Mouse (Mus musculus) CD4-positive, CD25-positive, alpha-beta regulatory T cell, adult 2 months (primary cell): Measurements from ENCODE around the gene Mrpl42.
A peak's percentile ranks its signal among the peaks of the same experiment; 100 is the strongest.

Experiments
- DNase-seq: peaks from one replicate; pipeline ENCODE4 v3.0.0-alpha.2; 2012; ENCODE audit warnings: low read depth, low spot score

Gene Mrpl42

GRCm38 (mm10) chr10:95458050-95458806, 43.5 kb downstream of the Mrpl42 start:
- no peak for DNase-seq

GRCm38 (mm10) chr10:95457367-95458049, 44.2 kb downstream of the Mrpl42 start:
- no peak for DNase-seq

GRCm38 (mm10) chr10:95456103-95456502, 45.6 kb downstream of the Mrpl42 start:
- no peak for DNase-seq

DNA sequence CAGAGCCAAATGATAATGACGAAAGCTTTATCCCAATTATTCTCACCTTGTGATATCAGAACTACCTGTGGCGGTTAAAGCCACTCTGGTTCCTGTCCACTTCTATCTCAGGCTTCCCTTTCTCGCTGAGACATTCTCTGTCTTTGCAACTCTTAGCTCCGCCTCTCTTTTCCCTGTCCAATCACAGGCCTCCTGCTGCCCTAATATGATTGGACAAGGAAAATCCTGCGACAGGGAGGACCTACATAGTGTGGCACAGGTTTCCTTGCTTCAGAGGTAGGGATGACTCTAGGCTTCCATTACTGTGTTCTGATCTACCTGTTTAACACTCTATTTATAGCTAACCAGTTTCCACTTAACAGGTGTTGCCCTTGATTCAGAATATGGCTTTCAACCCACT, 48.5 kb downstream of the Mrpl42 start:
- no peak for DNase-seq

DNA sequence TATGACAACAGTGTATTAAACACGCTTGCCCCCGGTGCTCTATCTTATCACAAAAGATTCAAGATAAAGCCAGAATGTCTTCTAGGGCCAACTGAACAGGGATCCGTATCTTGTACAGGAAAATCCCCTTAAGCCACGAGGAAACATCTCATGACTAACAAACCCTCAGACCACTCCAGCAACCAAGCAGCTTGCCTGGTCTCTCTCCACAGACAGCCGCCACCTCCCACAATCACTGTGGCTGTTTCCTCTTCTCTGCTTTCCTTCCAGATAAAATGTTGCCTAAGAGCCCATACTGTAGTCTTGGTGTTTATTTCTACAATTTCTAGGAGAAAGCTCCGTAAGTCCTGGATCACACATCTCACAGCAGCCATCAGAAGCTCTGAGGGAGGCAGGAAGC, 52.7 kb downstream of the Mrpl42 start:
- no peak for DNase-seq

- peak; percentile 8 for DNase-seq
Measured at GRCm38 (mm10) chr10:95447954-95448353, 53.8 kb downstream of the Mrpl42 start.

GRCm38 (mm10) chr10:95445104-95446056, 56.4 kb downstream of the Mrpl42 start:
- no peak for DNase-seq

DNA sequence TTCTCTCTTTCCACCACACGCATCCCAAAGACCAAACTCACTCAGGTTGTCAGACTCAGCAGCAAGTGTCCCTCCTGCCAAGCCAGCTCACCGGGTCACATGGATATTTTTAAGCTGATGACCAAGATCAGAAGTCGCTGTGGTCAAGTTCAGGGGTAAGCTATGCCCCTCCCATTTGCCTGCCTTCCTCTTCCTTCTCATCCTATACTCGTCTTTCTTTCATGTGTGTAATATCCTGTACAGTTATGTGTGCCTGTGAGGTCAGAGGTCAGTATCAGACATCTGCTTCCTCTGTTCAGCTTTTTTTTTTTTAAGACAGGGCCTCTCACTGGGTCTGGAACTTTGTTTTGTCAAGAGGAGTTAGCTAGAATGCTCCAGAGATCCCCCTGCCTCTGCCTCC, 59.4 kb downstream of the Mrpl42 start:
- DNase-seq, result no peak

DNA sequence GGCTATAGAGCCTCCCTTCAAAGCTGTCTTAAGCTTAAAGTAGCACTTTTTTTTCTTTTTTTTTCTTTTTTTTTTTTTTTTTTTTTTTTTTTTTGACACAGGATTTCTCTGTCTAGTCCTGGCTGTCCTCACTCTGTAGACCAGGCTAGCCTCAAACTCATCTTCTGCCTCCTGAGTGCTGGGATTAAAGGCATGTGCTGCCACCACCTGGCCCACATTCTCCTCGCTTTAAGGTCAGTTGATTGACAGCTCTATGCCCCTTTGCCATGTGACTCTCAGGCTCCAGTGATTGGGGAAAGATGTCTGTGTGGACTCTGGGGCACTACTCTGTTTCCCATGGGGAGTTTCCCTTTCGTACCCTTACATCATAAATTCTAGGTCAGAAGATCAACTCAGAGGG, 61.2 kb downstream of the Mrpl42 start:
- peak; percentile 40 for DNase-seq

GRCm38 (mm10) chr10:95439718-95440339, 61.9 kb downstream of the Mrpl42 start:
- no peak for DNase-seq

DNA sequence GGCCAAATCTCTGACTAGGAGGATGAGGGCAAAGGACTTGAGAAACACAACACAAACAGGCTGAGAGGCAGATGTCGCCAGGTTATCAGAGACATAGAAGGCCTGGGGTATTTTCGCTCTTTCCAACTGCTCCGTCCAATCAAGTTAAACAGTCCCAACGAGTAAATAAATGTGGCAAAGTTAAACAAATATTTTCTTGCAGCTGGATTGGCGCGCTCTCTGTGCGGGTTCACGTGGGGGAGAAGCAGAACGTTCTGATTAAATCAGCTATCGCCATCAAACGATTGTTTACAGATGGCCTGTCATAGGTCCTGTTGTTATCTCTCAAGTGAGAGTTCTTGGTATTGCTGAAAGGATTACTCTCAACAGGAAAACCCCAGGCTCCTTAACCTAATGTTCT, 62.8 kb downstream of the Mrpl42 start:
- DNase-seq, result no peak
